ENCODE assay signal across 8 mouse cellular contexts in the genomic region with DNA sequence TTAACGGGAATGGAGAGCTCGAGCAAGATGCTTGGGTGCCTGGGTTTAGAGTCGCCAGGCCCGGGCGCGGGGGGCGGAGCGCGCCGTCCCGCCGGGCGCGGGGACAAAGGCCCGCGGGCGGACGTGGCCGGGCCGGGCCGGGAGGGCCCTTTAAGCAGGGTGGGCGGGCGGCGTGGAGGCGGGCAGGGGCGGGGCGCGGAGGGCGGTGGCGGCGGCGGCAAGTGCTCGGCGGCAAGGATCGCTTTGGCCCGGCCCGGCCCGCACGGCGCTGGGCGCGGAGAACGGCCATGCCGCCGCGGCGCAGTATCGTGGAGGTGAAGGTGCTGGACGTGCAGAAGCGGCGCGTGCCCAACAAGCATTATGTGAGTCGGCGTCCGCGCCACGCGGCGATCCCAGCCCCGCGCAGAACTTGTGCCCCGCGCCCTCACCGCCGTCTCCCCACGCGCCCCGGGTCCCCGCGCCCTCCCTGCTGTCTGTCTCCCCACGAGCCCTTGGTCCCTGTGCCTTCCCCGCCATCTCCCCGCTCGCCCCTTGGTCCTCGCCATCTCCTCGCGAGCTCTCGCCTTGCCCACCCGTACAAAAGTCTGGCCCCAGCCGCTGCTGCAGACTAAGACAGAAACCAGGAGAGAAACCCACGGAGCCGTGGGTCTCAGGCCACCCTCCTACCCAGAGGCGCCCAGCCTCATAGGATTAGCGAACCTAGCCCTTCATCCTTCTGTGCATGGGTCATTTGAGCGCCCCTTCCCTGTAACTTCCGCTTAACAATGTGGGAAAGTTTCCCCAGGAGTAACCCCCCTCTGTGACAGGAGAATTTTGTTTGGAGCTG. TPM values are rescaled to one million over a fixed set of nuclear protein-coding genes. Genes with fewer than 3 reads are reported as not detected.
DNase-seq lines count a peak whose midpoint lies in the region; ATAC-seq and TF ChIP-seq lines count a peak whose summit lies in the region.

A gene (plus strand): TSS at position 214 of the 826 bp plus-strand sequence.

- no peaks in the 10 kb centered on the region for H3K27me3 ChIP-seq in intestine, embryonic 15.5 days (replicated peaks)
- H3K27me3 ChIP-seq in limb, embryonic 14.5 days (ENCODE audit: control insufficient read depth, insufficient read depth, low read length): no peaks in the 10 kb centered on the region
- no peaks in the 10 kb centered on the region for H3K27me3 ChIP-seq in midbrain, embryonic 14.5 days (ENCODE audit: control insufficient read depth, insufficient read depth, low read length)

- H3K9me3 ChIP-seq in intestine, embryonic 15.5 days: no peaks in the 10 kb centered on the region
- H3K9me3 ChIP-seq in limb, embryonic 14.5 days (ENCODE audit: control insufficient read depth, low read length): no peaks in the 10 kb centered on the region
- no peaks in the 10 kb centered on the region for H3K9me3 ChIP-seq in midbrain, embryonic 14.5 days (ENCODE audit: control insufficient read depth, low read length)

- H3K27ac ChIP-seq in gastrocnemius, adult 2 months: peak within 1 kb of the TSS; percentile 90
- peak within 1 kb of the TSS; percentile 70 for H3K27ac ChIP-seq in intestine, embryonic 15.5 days
- H3K27ac ChIP-seq in limb, embryonic 14.5 days (replicated peaks; ENCODE audit: low read depth, low read length): peak within 1 kb of the TSS; percentile 81
- H3K27ac ChIP-seq in midbrain, embryonic 14.5 days (replicated peaks; ENCODE audit: low read depth, low read length): peak within 1 kb of the TSS; percentile 83

- peak within 1 kb of the TSS; percentile 83 for H3K4me2 ChIP-seq in intestine, embryonic 15.5 days (replicated peaks)
- H3K4me2 ChIP-seq in limb, embryonic 14.5 days (replicated peaks; ENCODE audit: low read depth, low read length, severe bottlenecking): peak within 1 kb of the TSS; percentile 93
- peak within 1 kb of the TSS; percentile 92 for H3K4me2 ChIP-seq in midbrain, embryonic 14.5 days (ENCODE audit: low read length)

- peak within 1 kb of the TSS; percentile 95 for H3K4me3 ChIP-seq in gastrocnemius, adult 2 months
- H3K4me3 ChIP-seq in intestine, embryonic 15.5 days (replicated peaks): peak within 1 kb of the TSS; percentile 86
- H3K4me3 ChIP-seq in limb, embryonic 14.5 days (replicated peaks; ENCODE audit: low read length): peak within 1 kb of the TSS; percentile 70
- H3K4me3 ChIP-seq in midbrain, embryonic 14.5 days (replicated peaks; ENCODE audit: low read depth, low read length): peak within 1 kb of the TSS; percentile 79

- ATAC-seq in intestine, embryonic 15.5 days: peak; percentile 78
- ATAC-seq in limb, embryonic 14.5 days (ENCODE audit: low FRiP score, low read depth): peak; percentile 87
- peak; percentile 83 for ATAC-seq in midbrain, embryonic 14.5 days (ENCODE audit: low FRiP score, low TSS enrichment)

- intact Hi-C loops in gastrocnemius, adult 2 months (cut with DNase I): loop anchor here (5.0 kb wide), 1 partner anchor 49 kb away; no protein-coding TSS in a partner anchor

- WGBS in intestine, embryonic 15.5 days: under 1% methylated on average over 73 of the region's 86 CpGs
- under 1% methylated on average over 53 of the region's 86 CpGs for WGBS in limb, embryonic 14.5 days
- under 1% methylated on average over 64 of the region's 86 CpGs for WGBS in midbrain, embryonic 14.5 days

- H3K36me3 ChIP-seq in intestine, embryonic 15.5 days: peaks cover 13% of the 10 kb centered on the region; the same call in 1 of the 2 replicates
- H3K36me3 ChIP-seq in limb, embryonic 14.5 days (ENCODE audit: control insufficient read depth, insufficient read depth, low read length): peaks cover 16% of the 10 kb centered on the region
- H3K36me3 ChIP-seq in midbrain, embryonic 14.5 days (ENCODE audit: control insufficient read depth, insufficient read depth, low read length): peaks cover 8% of the 10 kb centered on the region

- no peak for TF ChIP-seq CTCF in gastrocnemius, adult 2 months (IDR thresholded peaks at IDR 0.05)

- 0 out of 2 replicates have a peak, but pooled peaks have one; percentile 70 for TF ChIP-seq POLR2A in limb, embryonic 14.5 days (IDR thresholded peaks at IDR 0.05; ENCODE audit: borderline replicate concordance, extremely low read depth, insufficient read depth, insufficient read length)

- DNase-seq in right cerebral cortex, postnatal 10 days (ENCODE audit: low spot score in 2 of 2): peak; percentile 37 to 66
- DNase-seq in right cerebral cortex, postnatal 36 days (ENCODE audit: low spot score in 2 of 2): no peak
- peak; percentile 21 for DNase-seq in cerebellum, adult 8-10 months
- DNase-seq in gastrocnemius, adult 2 months: peak; percentile 89
- DNase-seq in limb, embryonic 14.5 days (ENCODE audit: low spot score): peak; percentile 45
- peak; percentile 83 for DNase-seq in midbrain, embryonic 14.5 days
- peak; percentile 70 for DNase-seq in urinary bladder, postnatal 25 days (ENCODE audit: low spot score)

- H3K4me1 ChIP-seq in intestine, embryonic 15.5 days (replicated peaks): peaks cover 25% of the 10 kb centered on the region
- peaks cover 25% of the 10 kb centered on the region for H3K4me1 ChIP-seq in limb, embryonic 14.5 days (ENCODE audit: control insufficient read depth, insufficient read depth, low read length)
- H3K4me1 ChIP-seq in midbrain, embryonic 14.5 days (ENCODE audit: control insufficient read depth, insufficient read depth, low read length): peaks cover 32% of the 10 kb centered on the region

- peak within 1 kb of the TSS; percentile 85 for H3K9ac ChIP-seq in intestine, embryonic 15.5 days
- H3K9ac ChIP-seq in limb, embryonic 14.5 days (ENCODE audit: low read depth, low read length, severe bottlenecking): peak within 1 kb of the TSS; percentile 87
- peak within 1 kb of the TSS; percentile 82 for H3K9ac ChIP-seq in midbrain, embryonic 14.5 days (replicated peaks; ENCODE audit: low read length)

RNA-seq across cellular contexts. Expression of the gene that starts here (rescaled TPM):
- 1 to 10 TPM; 2.5 to 7.1 TPM for total RNA-seq in gastrocnemius, adult 2 months (2021)
- polyA plus RNA-seq in intestine, embryonic 15.5 days (2015; fragmentation: Nextera tagmentation; extraction: Ambion mirVana): 12.9 and 13.5 TPM in 2 replicates
- 44.3 and 52.8 TPM in 2 replicates for polyA plus RNA-seq in limb, embryonic 14.5 days (2012; rRNA removed)
- 31.5 and 31.8 TPM in 2 replicates for polyA plus RNA-seq in limb, embryonic 14.5 days (2014; fragmentation: Nextera tagmentation; extraction: Ambion mirVana)
- polyA plus RNA-seq in midbrain, embryonic 14.5 days (2014; fragmentation: Nextera tagmentation; extraction: Ambion mirVana): 22.7 and 25.4 TPM in 2 replicates

Comparison
In these comparisons a context has a peak if more than half of its experiments do, and no peak if none do; other contexts are left out.
1. DNase-seq: peak in right cerebral cortex, postnatal 10 days (2 of 2), cerebellum, adult 8-10 months (single experiment), gastrocnemius, adult 2 months (single experiment), limb, embryonic 14.5 days (single experiment), midbrain, embryonic 14.5 days (single experiment) and urinary bladder, postnatal 25 days (single experiment); none in right cerebral cortex, postnatal 36 days (0 of 2).
2. Peak in every context shown above with its lines, with median percentiles within 50 percentile points of each other: H3K27ac ChIP-seq, H3K4me3 ChIP-seq, ATAC-seq, H3K4me2 ChIP-seq and H3K9ac ChIP-seq.